Mouse (Mus musculus): ENCODE measurements around the gene Apbb2.

The Apbb2 gene

DNA sequence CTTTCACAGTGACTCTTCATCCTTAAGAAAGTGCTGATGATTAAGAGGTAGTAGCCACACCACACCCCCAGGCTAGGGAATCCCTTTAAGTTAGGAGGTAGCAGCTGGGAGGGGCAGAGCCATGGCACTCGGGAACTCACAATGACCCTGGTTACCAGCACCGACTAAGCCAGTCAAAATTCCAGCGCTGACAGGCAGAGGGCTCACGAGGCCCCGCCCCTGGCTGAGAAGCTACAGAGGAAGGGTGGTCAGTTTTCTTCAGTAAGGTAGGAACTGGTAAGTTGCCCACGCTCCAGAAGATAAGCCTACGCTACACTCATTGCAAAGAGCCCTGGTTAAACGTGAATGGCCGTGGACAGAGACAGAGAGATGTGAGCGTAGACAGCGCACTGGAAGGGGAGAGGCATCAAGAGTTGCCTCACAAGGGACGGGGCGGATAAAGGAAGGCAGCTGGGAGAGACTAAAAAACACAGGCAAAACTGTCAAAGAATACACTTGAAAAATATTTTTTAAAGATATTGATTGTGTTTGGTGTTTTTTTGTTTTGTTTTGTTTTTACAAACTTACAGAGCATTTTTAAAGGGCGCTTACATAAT lies 100.1 kb downstream of the Apbb2 start:
- DNase-seq (ENCODE audit: low spot score) = no peak

DNA sequence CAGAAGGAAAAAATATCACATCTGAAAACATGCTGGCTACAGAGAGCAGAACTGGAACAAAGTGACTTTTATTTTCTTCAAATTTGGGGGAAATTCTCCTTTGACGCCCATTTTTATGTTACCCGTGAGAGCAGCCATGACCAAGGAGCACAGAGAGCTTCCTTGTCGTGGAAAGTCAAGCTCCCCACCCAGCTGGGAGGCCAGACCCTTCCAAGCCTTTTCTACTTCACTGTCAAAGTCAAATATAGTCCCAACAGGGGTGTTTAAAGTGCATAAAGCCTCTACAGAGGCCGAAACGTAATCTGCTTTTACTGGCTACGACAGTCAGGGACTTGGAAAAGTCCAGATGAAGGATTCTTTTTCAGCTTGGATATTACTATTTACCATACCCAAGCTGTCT lies 101.1 kb downstream of the Apbb2 start:
- DNase-seq (ENCODE audit: low spot score) = no peak

DNA sequence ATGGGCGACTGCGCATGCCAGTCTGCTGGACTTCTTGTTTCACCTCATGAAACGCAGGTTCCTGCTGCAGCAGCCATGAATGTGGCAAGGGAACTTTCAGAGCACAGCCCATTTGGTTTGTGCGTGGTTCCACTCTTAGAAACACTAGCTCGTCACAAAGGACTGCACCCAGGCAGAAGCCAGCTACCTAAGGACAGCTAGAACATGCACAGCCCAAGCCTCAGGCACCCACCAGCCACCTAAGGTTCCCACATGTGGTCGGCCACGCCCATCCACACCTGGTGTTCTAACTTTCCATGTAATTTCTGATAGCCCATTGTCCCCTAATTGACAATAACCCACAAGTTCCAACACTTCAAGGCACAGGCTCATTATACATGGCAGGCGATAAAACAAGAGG lies 102.3 kb downstream of the Apbb2 start:
- no peak for DNase-seq (ENCODE audit: low spot score)

DNA sequence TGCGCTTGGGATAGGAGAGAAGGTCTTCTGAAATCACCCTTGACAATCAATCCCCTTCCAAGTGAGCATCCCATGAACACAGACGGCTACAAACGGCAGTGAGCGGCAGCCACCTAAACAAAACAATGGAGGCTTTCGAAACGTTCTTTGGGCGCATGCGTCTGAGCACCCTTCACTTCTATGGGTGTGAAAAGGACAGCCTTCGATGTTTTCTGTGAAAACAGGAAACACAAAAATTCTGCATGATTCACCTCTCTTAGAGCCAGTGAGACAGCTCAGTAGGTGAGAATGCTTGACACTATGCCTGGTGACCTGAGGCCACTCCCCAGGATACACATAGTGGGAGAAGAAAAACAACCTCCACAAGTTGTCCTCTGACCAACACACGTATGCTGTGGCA lies 103.3 kb downstream of the Apbb2 start:
- DNase-seq (ENCODE audit: low spot score) = no peak

DNA sequence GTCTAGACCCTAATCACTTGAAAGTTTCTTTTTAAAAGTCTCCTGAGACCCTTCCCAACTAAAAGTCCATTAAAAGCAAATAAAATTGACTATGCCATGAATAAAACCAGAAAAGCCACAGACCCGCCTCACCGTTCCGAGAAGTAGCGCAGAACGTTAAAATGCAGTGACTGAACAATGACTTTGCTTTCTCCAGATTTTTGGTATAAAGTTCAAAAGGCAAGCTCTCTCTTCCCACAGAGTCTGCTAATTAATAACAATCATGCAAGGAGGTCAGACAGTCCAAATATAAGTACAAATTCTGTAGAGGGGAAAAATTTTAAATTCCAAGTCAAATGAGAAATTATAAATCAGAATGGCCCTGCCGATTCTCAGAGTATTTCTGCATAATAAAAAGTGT lies 103.9 kb downstream of the Apbb2 start:
- DNase-seq (ENCODE audit: low spot score) = no peak

DNA sequence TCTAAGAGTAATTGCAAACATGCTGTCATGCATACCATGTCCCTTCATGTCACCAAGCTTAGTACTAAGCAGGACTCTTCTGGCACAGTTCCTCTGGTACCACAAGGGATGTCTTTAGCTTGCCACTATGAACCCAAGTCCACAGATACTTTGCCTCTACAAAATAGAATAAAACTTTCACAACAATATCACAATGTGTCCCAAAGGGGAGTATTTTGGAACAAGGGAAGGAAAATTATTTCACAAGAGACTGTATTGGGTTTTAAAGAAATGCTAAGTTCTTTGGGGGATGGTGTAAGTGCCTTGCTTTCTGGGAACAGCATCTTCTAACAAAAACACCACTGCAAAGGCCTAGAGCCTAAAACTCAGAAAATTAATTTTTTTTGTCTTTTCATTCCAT lies 105.2 kb downstream of the Apbb2 start:
- DNase-seq (ENCODE audit: low spot score) = no peak

DNA sequence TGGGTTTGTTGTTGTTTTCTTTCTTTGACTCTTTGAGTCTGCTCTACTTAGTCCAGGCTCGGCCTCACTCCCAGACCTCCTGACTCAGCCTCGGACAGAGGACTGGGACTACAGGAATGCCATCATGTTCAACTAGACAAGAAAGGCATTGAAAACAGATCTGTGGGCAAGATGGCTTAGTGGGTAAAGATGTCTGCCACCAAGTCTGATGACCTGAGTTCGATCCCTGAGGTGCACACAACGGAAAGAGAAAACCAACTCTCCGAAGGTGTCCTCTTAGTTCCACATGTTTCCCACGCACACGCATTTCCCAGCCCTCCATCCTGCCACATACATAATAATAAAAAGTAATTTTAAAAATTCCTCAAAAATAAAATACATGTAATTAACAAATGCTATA lies 106.1 kb downstream of the Apbb2 start:
- no peak for DNase-seq (ENCODE audit: low spot score)

DNA sequence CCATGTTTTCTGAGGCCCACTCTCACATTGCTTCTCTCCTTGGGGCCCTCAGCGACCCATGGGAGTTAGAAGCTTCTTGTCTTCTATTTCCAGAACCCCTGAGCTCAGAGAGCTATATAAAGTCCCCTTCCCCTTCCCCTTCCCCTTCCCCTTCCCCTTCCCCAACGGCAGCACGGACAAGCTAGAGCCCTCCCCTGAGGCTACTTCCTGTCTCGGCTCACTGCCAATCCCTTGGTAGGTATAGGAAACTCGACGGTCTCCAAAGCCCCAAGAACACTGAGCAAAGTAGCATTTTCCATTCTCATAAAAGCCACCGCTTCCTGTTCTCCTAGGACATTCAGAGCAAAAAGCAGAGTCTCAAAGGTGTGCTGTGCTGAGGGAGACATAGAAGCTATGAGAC lies 107.9 kb downstream of the Apbb2 start:
- DNase-seq (ENCODE audit: low spot score) = no peak

DNA sequence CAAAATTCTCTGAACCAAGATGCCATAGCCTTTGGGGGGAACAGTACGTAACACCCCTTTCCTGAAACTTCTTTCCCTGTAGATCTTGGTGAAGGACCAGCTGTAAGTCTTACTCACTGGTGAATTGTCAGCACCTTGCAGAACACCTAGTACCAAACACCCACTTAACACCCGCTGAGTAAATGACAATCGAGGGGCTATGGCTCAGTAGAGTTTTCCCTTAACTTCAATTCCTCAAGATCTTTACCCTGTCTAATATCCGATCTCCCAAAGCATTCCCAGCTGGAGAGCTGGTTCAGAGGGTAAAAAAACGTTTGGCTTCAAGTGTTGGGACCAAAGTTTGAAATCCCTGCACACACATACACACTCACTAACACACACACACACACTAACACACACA lies 109.4 kb downstream of the Apbb2 start:
- DNase-seq (ENCODE audit: low spot score) = no peak

DNA sequence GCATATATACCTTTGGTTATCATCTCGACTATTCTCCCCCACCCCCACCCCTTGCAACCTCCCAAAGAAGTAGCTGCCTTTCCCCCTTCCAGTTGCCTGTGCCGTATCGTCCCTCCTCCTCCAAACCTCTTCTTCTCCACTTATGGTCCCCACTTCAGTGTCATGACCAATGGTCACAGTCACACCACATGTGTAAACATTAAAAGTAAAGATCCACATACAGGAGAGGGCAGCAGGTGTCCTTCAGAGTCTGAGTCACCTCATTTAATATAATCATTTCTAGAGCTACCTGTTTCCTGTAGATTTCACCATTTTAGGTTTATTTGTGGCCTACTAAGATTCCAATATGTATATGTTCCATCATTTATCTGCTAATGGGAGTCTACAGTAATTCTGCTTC lies 113.0 kb downstream of the Apbb2 start:
- DNase-seq (ENCODE audit: low spot score) = no peak

DNA sequence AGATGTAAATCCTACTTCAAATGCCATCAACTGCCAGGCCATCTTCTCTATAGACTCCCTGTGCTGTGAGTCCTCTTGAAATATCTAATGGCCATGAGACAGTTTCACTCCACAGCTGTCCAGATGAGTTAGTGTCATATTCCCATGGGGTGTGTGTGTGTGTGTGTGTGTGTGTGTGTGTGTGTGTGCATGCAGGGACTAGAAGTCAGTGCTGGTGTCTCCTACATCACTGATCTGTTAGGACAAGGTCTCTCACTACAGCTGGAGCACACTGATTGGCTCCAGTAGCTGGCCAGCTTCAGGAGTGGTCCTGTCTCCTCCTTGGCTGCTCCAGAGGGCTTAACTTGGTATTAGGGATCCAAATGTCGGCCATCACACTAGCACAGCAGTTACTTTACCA lies 113.5 kb downstream of the Apbb2 start:
- no peak for DNase-seq (ENCODE audit: low spot score)

DNA sequence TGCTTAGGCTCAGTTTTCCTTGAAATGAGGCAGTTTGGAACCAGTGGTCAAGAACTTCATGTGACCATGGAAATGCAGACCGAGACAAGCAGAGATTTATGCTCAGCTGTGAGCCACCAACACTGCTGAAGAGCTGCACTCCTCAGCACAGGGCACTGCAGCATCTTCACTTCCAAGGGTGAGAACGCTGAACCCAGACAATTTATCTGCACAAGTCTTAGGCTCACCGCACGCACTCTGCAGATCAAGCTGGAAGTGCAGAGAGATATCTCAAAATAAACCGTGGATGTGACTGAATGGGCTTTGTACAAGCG lies 114.2 kb downstream of the Apbb2 start:
- no peak for DNase-seq (ENCODE audit: low spot score)

DNA sequence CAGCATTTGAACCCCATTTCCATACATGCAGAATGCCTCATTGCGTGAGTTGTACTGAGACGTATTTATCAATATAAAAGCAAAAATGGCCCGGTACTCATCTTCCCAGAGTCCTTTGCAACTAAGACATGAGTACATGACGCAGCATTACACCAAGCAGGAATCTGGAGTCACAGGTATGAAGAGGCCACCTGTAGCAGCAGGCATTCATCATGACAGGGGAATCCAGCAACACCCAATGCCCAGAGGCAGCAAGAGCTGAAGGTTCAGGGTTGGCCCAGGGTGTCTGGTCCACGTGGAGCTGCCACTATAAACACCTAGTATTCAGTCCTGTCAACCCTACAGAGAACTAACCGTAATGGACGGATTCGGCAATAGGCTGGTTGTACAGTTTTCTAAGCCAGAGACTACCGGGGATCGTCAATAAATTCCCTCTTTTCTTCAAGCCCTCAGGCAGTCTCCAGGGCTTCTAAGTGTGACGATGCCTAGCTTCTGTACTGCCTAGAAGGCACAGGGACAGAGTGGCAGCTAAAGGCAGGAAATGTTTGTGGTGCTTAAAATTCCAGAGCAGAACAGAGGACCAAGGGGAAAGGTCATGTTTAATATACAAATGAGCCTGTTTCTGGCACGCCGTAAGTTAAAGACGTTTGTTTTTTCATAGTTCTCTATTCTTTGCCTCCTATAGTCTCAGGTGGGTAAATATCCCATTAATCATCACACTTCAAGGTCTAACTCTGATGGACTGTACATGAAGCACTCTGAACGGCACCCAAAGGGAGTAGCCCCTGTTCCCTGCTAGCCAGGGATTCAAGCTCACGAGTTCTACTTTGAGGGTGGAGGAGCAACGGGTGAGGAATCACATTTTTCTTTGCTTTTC lies 114.8 kb downstream of the Apbb2 start:
- DNase-seq (ENCODE audit: low spot score) = no peak

DNA sequence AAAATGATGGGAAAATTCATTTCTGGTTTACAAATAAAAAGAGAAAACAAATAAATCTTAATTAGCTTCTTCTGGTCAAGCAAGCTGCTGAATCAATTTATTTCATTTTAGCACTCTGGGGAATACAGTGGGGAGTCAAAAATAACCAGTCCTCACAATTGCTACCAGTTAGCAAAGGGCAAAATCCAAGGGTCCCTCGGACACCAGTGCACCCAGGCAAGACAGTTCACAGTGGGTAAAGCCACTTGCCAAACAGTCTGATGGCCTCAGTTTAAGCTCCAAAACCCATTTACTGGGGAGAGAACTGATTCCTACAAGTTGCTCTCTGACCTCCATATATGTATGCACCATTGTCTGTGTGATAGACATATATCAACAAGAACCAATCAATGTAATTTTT lies 115.6 kb downstream of the Apbb2 start:
- DNase-seq (ENCODE audit: low spot score) = no peak

DNA sequence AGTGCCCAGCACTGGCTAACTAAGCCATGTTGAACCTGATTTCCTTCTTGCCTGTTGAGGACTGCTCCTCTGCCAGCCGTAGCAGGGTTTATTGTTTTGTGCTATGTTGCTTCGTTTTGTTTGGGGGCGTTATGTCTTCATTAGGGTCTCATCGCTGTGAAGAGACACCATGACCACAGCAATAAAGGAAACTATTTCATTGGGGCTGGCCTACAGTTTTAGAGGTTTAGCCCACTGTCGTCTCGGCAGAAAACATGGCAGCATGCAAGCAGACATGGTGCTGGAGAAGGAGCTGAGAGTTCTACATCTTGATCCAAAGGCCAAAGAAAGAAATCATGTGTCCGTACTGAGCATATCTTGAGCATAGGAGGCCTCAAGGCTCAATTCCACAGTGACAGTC lies 119.0 kb downstream of the Apbb2 start:
- DNase-seq (ENCODE audit: low spot score) = no peak

DNA sequence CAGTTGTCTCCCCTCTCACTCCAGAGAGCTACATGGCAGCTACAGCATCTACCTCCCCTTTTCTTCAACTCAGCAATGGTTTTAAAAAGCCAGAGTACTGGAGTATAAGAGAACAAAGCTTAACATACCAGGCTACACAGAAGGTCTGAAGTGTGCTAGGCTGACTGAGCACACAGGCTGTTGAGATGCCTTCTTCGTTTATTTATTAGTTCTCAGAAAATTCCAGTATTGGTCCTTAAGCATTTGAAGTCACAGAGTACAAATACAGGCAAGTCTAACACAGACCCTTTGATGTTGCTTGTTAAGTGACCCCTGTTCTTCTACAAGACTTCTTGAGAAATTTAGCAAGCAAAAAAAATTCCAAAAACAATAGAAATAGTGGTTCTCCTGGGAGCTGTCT lies 120.4 kb downstream of the Apbb2 start:
- no peak for DNase-seq (ENCODE audit: low spot score)

DNA sequence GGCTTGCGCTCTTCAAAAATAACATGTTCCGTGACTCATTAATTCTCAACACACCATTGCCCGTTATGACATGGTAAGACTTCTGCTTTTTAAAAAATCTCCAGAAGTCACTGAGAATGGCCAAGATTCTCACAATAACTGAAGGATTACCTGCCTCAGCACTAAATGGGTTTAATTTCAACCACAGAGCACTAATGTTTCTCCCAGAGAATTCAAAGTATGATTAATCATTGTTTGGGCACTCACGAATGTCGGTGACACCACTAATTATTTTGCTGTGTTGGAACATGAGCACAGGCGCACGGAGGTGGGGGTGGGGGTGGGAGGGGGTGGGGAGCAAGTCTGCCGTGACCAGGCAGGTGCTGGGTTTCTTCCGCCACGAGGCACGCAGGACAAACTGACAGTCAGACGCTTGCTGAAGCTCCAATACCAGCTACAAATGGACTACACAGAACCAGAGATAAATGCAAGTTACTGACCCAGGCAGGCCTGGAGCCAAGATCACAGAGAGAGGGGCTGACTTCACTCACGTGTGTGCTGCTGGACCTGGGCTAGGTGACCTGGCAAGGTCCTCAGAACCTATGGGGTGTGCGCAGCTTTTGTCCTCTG lies 121.0 kb downstream of the Apbb2 start:
- DNase-seq (ENCODE audit: low spot score) = no peak

DNA sequence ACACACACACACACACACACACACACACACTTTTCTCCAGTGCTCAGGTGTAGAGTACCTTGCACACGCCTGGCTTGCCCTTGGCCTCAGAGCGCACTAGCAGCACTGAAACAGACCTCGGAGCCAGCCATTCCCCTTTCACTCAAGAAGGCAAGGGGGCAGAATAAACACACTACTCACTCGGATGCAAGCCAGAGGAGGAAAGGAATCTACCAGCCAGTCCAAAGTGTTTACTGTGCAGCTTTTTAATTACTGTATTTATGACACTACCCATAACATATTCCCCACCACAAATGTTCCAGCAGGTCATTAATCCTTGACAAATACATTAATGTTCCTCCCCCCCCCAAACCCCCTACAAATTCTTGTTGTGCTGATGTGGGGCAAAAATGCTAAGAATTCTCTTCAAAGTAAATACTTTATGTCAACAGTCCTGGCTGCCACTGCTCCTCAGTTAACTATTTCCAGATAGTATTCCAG lies 121.7 kb downstream of the Apbb2 start:
- DNase-seq (ENCODE audit: low spot score) = no peak

DNA sequence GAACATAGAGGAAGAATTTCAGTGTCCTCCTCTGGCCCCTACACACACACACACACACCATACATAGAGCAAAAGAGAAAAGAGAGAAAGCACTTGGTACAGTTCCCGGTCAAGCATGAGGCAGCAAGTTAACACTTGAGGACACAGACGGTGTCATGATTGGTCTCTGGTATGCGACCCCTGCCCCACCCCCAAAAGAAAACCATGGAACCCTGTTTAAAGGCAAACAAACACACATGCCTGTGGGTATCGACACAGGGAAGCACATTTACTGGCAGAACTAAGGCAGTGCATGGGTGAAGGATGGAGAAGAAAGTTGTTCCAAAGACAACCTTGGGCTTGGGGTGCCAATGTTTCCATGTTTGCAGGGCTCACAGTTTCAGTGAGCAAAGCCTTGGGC lies 123.9 kb downstream of the Apbb2 start:
- no peak for DNase-seq (ENCODE audit: low spot score)

DNA sequence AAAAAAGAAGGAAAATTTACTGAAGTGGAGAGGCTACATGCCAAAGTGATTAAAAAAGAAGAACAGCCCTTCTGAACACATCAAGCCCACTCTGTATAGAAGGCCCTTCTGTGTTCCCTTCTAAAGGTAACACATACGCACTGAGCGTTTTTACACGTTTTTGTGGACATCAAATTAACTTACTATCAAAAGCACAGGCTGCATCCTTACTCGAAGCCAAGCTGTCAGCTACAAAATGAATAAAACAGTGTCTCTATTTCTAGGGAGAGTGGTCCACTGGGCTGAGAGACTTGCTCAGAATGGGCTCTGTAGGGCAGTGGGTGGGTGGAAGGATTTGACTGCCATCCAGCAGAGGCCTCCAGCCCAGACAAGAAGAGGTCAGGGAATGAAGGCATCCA lies 126.0 kb downstream of the Apbb2 start:
- no peak for DNase-seq (ENCODE audit: low spot score)

DNA sequence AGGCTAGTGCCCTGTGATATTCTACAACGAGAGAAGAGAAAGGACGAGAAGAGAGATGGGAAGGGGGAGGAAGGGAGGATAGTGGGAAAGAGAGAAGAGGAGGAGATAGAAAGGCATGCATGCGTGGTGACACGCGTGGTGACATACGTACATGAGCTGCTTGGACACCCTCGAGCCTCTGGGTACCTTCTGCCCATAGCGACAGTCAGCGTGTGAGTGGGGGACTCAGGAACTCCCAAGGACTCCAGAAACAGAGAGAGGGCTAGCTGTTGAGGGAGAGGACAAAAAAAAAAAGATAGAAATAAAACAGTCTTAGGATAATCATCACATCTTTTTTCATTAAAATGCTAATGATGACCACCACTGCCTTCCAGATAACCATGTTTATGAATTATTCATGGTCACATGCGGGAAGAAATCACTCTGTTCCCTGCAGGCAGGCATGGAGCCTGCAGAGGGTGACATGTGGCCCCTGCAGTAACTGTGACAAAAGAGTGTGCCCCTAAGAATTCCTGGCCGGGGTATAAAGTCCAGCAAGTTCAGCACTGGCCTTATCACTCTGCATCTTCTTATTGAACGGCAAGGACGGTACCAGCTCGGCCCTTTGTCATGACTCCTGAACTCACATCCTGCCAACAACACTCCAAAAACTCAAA lies 126.5 kb downstream of the Apbb2 start:
- DNase-seq (ENCODE audit: low spot score) = no peak

DNA sequence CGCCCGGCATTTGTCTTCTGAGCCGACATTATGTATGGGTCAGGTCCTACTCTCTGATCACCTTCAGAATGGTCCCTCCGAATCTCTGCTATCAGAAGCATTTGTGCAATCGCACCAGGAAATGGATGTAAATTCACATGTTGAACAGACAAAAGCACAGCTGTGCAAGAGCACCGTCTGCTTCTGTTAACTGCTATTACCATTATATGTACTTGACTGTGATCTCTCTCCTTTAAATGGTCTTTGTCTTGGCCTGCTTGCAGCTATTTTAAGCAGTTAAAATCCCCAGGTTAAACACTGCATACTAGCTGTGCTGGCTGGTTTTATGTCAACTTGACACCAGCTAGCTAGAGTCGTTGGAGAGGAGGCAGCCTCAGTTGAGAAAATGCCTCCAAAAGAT lies 132.6 kb downstream of the Apbb2 start:
- no peak for DNase-seq (ENCODE audit: low spot score)

DNA sequence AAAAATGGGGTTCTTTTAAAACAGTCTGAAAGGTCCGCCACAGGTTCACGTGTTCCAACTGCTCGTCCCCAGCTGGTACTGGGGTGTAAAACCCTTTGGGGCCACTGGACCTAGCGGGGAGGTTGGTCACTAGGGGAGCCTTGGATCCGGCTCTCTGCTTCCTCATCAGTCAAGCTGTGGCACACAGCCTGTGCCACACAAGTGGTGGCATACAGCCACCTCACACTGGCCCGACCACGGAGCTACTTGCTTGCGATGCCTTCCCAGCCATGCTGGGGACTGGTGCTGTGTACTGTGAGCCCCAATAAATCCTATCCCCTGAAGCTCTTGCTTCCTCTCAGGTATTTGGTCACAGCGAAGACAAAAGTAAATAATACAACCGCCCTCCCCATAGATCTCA lies 142.3 kb downstream of the Apbb2 start:
- DNase-seq (ENCODE audit: low spot score) = no peak
